Mouse (Mus musculus): ENCODE measurements around the gene Grhl1. TPM values are rescaled to one million over a fixed set of nuclear protein-coding genes. Genes with fewer than 3 reads are reported as not detected.
A peak's percentile ranks its signal among the peaks of the same experiment; 100 is the strongest.
"Not testable (repeated sequence)": the region's sequence is repeated elsewhere in the genome, so short reads cannot be mapped to it uniquely, and the experiment has no call there.

Grhl1 gene
- 3.0 and 4.0 TPM in 2 replicates for polyA plus RNA-seq (2015; fragmentation: Nextera tagmentation; extraction: Ambion mirVana)

DNA sequence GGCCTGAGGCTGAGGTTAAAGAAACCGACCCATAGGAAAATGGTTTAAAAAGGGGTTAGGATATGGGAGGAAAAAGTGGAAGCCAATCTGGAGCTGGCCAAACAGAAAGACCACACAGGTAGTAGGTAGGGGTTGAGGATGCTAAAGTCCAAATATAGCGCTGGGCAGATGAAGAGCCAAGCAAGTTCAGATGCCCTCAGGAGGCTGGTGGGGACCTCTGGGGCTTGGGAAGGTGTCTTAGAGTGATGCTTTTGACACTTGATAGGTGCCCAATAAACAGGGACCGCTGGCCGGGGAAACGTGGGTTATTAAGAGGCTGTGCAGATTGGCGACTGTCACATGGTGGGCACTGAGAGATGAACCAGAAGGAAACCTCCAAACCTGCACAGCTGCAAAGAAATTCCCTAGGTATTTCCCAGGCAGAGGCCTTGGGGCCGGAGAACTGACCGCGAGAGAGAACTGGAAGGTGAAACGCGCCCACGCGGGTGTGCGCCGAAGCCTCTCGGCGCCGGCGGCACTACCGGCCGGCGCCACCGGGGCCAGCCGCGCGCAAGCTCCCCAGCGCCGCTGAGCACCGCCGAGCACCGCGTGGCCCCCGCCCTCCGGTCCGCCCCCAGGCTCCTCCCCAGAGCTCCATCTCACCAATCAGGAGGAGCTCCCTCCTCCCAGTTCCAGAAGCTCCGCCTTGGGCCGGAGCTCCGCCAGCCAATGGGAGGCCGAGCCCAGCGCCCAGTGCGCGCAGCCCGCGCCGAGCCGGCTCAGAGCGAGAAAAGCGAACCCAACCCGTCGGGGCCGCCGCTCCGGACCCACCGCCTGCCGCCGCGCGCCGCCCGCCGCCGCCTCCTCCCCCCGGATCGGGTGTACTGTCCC is at the start of gene Grhl1:
TSS of gene Grhl1 (plus strand) at position 761 of the 870 bp plus-strand sequence.
- DNase-seq (ENCODE audit: low spot score) (peak; percentile 97), ATAC-seq (peak; percentile 100)
- Histone ChIP-seq H3K27me3 (replicated peaks; ENCODE audit: insufficient read depth, low read length) (peaks cover 5% of the 10 kb centered on the region; the same call in 1 of the 2 replicates), H3K4me1 (ENCODE audit: insufficient read depth, low read depth, low read length) (no peaks in the 10 kb centered on the region), H3K4me3 (ENCODE audit: low read depth, low read length) (peak within 1 kb of the TSS; percentile 57), H3K27ac (ENCODE audit: low read length) (peak within 1 kb of the TSS; percentile 51; the same call in 1 of the 2 replicates), H3K9ac (replicated peaks; ENCODE audit: low read depth) (peak within 1 kb of the TSS; percentile 32), H3K36me3 (ENCODE audit: insufficient read depth, low read length) (no peaks in the 10 kb centered on the region), H3K4me2 (replicated peaks; ENCODE audit: low read depth, low read length) (peak within 1 kb of the TSS; percentile 79), H3K9me3 (ENCODE audit: low read length) (no peaks in the 10 kb centered on the region)
- 2% methylated on average over 56 of the region's 64 CpGs for WGBS
- TF ChIP-seq EP300 (IDR thresholded peaks at IDR 0.05) (no peak), CTCF (IDR thresholded peaks at IDR 0.05) (peak; percentile 37)

DNA sequence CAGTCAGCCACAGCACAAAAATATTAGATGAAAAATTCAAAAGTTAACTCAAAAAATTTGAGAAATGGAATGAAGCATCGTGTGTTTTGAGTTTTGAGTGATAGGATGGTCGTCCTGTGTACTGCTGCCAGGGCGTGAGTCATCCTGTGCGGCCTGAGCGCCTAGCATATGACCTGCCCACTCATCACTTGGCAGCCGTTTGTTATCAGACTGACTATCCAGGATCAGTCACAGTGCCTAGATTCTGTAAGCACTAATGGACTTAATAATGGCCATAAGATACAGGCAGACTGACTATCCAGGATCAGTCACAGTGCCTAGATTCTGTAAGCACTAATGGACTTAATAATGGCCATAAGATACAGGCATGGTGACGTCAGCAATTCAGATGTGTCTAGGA is 47.0 kb upstream of the Grhl1 start:
- not testable (repeated sequence) for H3K9ac ChIP-seq (replicated peaks; ENCODE audit: low read depth); H3K4me3 ChIP-seq (ENCODE audit: low read depth, low read length); ATAC-seq; H3K4me1 ChIP-seq (ENCODE audit: insufficient read depth, low read depth, low read length); H3K4me2 ChIP-seq (replicated peaks; ENCODE audit: low read depth, low read length); H3K36me3 ChIP-seq (ENCODE audit: insufficient read depth, low read length); H3K27ac ChIP-seq (ENCODE audit: low read length); DNase-seq (ENCODE audit: low spot score); H3K27me3 ChIP-seq (replicated peaks; ENCODE audit: insufficient read depth, low read length); H3K9me3 ChIP-seq (ENCODE audit: low read length)
- WGBS = 83% methylated on average over 7 of the region's 7 CpGs

DNA sequence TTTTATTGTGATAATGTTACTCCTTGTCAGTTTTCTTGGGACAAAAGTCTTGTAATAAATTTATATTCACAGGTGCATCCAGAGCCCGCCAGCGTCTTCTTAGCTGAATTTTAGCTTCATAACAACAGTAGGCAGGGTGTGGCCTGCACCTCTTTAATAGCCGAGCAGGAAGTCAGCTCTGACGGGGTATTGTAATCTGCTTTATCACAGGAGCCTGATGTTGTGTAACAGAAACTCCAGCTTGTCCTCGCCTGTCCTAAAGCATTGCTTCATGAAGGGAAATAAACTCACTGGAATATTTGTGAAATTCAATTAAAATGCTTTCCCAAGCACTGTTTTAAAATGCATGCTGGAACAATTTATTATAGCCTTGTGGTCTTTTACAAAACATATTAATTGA is 35.7 kb upstream of the Grhl1 start:
- Histone ChIP-seq H3K4me3 (ENCODE audit: low read depth, low read length) (no peak overlapping the region), H3K4me1 (ENCODE audit: insufficient read depth, low read depth, low read length) (no peaks in the 10 kb centered on the region), H3K36me3 (ENCODE audit: insufficient read depth, low read length) (no peaks in the 10 kb centered on the region), H3K27me3 (replicated peaks; ENCODE audit: insufficient read depth, low read length) (no peaks in the 10 kb centered on the region), H3K9me3 (ENCODE audit: low read length) (no peaks in the 10 kb centered on the region), H3K4me2 (replicated peaks; ENCODE audit: low read depth, low read length) (no peak overlapping the region), H3K27ac (ENCODE audit: low read length) (no peak overlapping the region), H3K9ac (replicated peaks; ENCODE audit: low read depth) (no peak overlapping the region)
- peak; percentile 27 for DNase-seq (ENCODE audit: low spot score)
- ATAC-seq = no peak
- 47% methylated on average over 5 of the region's 5 CpGs for WGBS
- TF ChIP-seq EP300 (IDR thresholded peaks at IDR 0.05) (no peak), CTCF (IDR thresholded peaks at IDR 0.05) (no peak)

DNA sequence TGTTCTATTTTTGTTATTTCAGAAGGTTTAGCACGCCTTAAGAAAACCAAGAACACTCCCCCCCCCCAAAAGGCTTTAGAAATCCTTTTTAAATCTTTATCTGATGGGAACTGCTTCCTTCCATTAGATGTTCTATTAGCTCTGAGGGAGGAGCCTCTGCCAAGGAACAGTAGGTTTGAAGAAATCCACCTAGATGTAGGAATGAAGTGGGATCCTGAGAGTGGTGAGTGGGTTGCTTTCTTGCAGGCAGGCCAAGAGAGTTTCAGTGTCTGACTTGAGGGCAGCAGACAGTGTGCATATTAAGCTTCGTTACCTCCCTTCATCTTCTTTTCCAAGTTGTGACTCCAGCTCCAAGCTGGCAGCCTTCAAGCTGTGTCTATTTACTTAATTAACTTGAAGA is 34.9 kb upstream of the Grhl1 start:
- 68% methylated on average over 2 of the region's 2 CpGs for WGBS
- Histone ChIP-seq H3K9ac (replicated peaks; ENCODE audit: low read depth) (no peak overlapping the region), H3K27me3 (replicated peaks; ENCODE audit: insufficient read depth, low read length) (no peaks in the 10 kb centered on the region), H3K4me1 (ENCODE audit: insufficient read depth, low read depth, low read length) (no peaks in the 10 kb centered on the region), H3K9me3 (ENCODE audit: low read length) (no peaks in the 10 kb centered on the region), H3K36me3 (ENCODE audit: insufficient read depth, low read length) (no peaks in the 10 kb centered on the region), H3K4me3 (ENCODE audit: low read depth, low read length) (no peak overlapping the region), H3K27ac (ENCODE audit: low read length) (no peak overlapping the region), H3K4me2 (replicated peaks; ENCODE audit: low read depth, low read length) (no peak overlapping the region)
- TF ChIP-seq CTCF (IDR thresholded peaks at IDR 0.05) (no peak), EP300 (IDR thresholded peaks at IDR 0.05) (no peak)
- ATAC-seq = no peak
- no peak for DNase-seq (ENCODE audit: low spot score)

DNA sequence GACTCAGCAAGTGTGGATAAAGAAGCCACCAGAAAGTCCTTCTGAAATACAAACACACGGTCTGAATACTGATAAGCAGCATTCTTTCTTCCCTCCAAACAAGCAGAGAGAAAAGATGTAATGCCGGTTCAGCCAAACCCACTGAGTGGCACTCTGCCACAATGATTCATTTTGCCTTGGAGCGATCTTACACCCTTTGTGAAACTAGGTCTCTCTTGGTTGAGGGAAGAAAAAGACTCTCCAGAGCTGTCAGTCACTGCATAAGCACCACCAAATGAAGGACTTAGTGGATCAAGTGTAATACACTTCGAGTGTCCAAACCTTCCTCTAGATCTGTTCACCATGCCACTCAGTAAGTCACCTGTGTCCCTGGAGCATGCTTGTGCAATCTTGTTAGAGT is 34.1 kb upstream of the Grhl1 start:
- ATAC-seq = peak; percentile 81
- no peak overlapping the region for H3K27ac ChIP-seq (ENCODE audit: low read length)

DNA sequence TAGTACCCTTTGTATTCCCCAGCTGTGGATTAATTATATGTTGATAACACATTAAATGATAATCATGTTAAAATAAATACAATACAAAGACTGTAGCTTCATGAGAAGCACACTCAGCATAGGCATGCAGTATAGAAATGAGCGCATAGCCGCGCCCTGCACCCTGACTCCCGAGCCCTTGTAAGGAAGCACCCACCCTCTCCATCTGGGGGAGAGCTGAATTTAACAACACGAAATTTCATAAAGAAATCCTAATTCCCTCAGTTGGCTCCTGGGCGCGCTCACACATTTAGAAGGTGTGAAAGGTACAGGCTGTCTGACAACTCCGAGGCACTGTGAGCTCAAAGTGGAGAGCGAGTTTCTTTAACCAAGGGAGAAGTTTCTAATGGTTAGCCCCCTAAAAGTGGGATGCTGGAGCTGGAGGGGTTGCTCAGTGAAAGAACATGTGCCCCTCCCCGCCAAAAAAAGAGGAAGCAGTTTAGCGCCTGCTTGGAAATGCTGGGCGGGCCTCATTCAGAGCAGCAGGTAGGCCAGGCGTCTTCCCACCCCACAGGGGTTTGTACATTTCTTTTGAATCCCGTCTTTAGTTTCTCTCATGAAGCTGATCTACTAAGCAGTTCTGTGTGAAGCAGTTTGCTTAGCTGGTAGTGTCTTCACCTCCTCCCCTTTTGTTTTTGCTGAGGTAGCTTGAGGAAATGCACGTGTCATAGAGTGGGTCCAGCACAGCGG is 30.5 kb upstream of the Grhl1 start:
- Histone ChIP-seq H3K9ac (replicated peaks; ENCODE audit: low read depth) (no peak overlapping the region), H3K27me3 (replicated peaks; ENCODE audit: insufficient read depth, low read length) (no peaks in the 10 kb centered on the region), H3K9me3 (ENCODE audit: low read length) (no peaks in the 10 kb centered on the region), H3K4me3 (ENCODE audit: low read depth, low read length) (no peak overlapping the region), H3K4me2 (replicated peaks; ENCODE audit: low read depth, low read length) (no peak overlapping the region), H3K36me3 (ENCODE audit: insufficient read depth, low read length) (no peaks in the 10 kb centered on the region), H3K4me1 (ENCODE audit: insufficient read depth, low read depth, low read length) (no peaks in the 10 kb centered on the region), H3K27ac (ENCODE audit: low read length) (no peak overlapping the region)
- ATAC-seq (no peak), DNase-seq (ENCODE audit: low spot score) (no peak)
- TF ChIP-seq EP300 (IDR thresholded peaks at IDR 0.05) (no peak), CTCF (IDR thresholded peaks at IDR 0.05) (no peak)
- WGBS = 83% methylated on average over 16 of the region's 16 CpGs

More for the DNA sequence above, 34.1 kb upstream of the Grhl1 start:
- Histone ChIP-seq H3K4me1 (ENCODE audit: insufficient read depth, low read depth, low read length) (no peaks in the 10 kb centered on the region), H3K9me3 (ENCODE audit: low read length) (no peaks in the 10 kb centered on the region), H3K36me3 (ENCODE audit: insufficient read depth, low read length) (no peaks in the 10 kb centered on the region), H3K9ac (replicated peaks; ENCODE audit: low read depth) (no peak overlapping the region), H3K4me3 (ENCODE audit: low read depth, low read length) (no peak overlapping the region), H3K27me3 (replicated peaks; ENCODE audit: insufficient read depth, low read length) (no peaks in the 10 kb centered on the region), H3K4me2 (replicated peaks; ENCODE audit: low read depth, low read length) (no peak overlapping the region)
- 48% methylated on average over 4 of the region's 4 CpGs for WGBS
- peak; percentile 69 for DNase-seq (ENCODE audit: low spot score)
- no peak for TF ChIP-seq EP300 (IDR thresholded peaks at IDR 0.05)
- no peak for TF ChIP-seq CTCF (IDR thresholded peaks at IDR 0.05)

All from lung, postnatal 0 days (tissue).